Mouse (Mus musculus): Measurements from ENCODE around the gene Sgcd.
A peak's percentile ranks its signal among the peaks of the same experiment; 100 is the strongest.

Sgcd gene

GRCm38 (mm10) chr11:47988697-47989533 lies at the start of gene Sgcd:
Gene Sgcd, minus strand, starts transcription at chr11:47988969.
- DNase-seq = peak; percentile 30

DNA sequence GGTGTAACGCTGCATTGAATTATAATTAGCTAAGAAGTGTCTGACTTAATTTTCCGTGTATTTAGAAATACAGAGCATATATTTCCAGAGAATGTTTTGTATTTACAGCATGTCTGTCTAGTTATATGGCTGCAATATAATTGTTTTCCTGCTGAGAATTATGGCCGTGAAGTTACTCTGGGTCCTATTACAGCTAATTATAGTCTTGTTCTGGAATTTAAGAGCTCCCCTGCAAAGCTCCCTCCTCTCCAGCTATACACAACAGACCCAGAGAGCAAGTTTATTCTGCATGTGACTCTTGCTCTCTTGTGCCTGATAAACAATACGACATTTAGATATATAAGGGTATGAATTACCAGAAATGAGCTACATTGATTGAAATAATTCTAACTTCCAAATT lies 49.3 kb upstream of the Sgcd start:
- no peak for DNase-seq

GRCm38 (mm10) chr11:48012836-48013235 lies 24.1 kb upstream of the Sgcd start:
- DNase-seq = no peak

- DNase-seq = peak; percentile 16
Observed at GRCm38 (mm10) chr11:47988333-47988696, 454 bp downstream of the Sgcd start.

DNA sequence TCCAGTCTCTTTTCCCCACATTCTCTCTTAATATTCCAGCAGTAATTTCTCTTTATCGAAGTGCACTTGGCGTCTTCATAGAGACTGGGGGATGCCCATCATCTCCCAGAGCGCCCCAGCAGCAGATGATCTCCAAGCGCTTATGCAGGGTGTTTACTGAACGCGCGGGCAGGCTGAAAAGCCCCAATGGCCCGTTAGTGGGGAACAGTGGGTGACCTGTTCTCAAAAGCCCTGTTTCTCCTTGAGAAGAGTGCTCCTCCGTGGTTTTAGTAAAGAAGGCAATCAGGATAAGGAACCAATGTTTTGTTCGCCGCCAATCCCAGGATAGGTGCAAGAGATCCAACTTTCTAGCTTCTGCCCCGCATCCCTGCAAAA lies 889 bp downstream of the Sgcd start:
- DNase-seq = no peak

DNA sequence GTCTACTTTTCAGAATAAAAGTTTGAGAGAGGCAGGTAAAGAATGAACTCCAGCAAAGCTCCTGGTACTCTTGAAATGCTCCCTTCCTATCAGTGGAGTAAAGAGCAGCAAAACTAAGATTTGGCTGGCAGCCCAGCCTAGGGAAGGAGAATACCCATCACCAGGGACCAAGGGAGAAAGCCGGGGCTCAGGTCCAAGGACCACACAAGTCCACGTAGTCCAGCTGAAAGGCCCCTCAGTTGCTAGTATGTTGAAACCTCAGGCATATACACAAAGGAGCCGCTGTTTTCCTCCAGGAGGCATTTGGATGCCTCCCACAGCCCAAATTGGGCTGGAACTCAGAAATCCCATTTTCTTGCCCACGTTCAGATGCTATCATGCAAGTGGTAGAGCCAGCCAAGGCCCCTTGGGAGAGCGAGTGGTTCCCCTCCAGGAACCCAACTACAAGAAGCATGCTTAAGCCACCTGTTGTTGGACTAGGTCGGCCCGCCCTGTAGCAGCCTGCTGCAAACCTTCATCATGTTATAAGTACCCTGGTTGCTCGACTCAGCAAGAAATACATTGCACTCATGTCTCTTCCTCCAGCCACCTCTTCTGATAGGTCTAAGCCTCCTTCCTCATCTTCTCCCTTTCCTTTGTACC lies 1.4 kb downstream of the Sgcd start:
- no peak for DNase-seq

DNA sequence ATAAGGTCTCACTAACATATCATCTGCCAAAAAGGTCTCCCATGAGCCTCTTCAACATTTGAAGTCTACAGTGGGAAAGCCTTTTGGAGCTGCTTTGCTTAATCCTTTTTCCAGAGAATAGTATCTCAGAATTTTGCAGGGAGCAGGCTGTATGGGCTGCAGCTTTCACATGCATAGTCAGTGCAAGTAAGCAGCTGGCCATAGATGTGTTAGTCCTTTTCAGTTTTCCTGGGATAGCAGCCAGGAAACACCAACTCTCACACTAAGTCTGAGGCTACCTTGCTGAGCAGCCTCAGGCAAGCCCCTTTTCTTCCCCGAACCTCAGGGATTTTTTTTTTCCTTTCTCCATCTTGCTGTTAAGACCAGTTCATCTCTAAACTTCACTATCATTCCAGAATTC lies 6.6 kb downstream of the Sgcd start:
- no peak for DNase-seq

- no peak for DNase-seq
Observed at GRCm38 (mm10) chr11:47981108-47981507, 7.7 kb downstream of the Sgcd start.

GRCm38 (mm10) chr11:47953291-47953690 lies 35.5 kb downstream of the Sgcd start:
- no peak for DNase-seq

DNA sequence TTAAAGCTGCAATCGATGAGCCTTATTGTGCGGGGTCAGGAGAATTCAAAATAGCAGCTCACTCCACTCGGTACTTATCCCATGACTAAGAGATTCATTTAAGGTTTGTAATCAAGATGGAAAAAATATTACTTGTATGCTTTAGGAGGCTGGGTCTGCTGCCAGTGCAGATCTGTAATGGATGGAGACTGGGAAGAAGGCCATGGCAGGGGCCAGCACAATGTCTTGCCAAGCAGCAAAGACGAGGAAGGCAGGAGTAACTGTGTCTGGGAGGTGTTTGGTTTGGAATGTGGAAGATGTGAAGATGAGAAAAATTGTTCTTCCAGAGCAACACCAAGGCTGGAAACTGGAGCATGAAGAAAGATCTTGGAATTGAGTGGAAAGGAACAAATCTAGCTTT lies 36.4 kb downstream of the Sgcd start:
- no peak for DNase-seq

- DNase-seq = no peak
Observed at GRCm38 (mm10) chr11:47939795-47940194, 49.0 kb downstream of the Sgcd start.

DNA sequence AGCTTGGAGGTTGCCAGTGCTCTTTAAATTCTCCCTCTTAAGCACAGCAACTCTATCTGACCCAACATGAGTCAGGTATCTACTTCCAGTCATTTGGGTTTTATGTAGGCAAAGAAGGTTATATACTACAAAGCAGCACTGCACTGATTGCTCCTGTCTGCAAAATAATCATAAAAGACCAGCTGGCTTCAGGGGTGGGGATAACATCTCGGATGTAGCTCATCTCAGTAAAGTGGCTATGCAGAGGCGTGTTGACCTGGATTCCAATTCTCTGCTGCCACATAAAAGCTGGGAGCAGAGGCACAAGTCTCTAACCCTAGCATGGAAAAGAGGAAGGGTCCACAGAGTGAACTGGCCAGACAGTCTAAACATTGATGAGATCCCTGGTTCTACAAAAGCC lies 71.2 kb downstream of the Sgcd start:
- DNase-seq = no peak

GRCm38 (mm10) chr11:47891617-47892172 lies 97.1 kb downstream of the Sgcd start:
- DNase-seq = no peak

GRCm38 (mm10) chr11:47890315-47890714 lies 98.5 kb downstream of the Sgcd start:
- peak; percentile 25 for DNase-seq

DNA sequence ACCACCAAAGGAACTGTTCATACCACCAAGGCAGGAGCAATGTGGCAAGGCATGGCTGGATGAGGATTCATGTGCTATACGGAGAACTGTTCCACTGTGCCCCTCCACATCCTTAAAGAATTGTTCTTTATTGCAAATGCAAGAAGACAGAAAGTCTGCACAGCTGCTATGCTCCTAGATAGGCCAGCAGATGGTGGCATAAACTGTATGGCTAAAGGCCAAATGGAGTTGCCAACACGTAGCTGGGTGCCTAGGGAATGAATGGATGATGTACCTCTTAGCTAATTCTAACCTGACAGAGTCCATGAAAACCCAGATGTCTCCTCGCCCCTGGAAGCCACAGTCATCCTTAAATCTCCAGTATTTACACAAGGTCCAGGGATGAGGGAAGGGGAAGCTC lies 103.5 kb downstream of the Sgcd start:
- DNase-seq = no peak

DNA sequence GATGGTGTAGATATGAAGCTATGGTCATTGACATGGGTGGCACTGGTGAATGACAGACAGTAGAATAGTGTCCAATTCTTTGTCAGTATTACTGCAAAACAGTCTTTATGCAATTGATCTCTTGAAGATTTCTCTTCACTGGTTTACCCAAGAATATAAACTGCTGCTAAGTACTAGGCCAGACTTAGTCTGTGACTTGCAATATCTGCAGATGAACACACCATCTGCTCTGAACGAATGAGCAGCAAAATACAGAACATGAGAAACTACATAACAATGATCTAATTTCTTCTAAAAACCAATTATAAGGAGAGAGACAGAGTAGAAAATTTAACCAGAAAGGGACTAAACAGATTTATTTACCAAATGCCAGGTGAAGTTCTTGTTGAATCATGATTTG lies 105.2 kb downstream of the Sgcd start:
- DNase-seq = no peak

DNA sequence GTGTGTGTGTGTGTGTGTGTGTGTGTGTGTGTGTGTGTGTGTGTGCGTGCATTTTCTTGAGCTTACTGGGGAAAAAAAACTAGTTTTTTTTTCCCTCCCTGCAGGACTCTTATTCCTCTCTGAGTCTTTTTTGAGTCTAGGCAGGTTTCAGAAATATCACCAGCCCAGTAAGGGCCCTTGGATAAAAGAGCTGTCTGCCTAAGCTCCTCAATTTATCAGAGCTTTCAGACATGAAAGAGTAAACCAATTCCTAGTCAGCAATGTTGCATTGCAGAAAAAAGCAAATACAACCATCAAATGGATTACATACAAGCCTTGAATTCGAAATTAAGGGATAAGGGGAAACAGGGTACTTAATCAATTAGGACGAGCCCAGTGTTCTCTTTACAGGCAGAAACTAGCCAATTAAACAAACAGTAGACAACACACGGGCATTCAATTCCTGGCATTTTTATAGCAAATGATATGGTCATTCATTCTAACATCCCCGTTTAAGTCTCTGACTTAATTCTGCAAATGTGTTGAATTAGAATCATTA lies 112.1 kb downstream of the Sgcd start:
- DNase-seq = no peak

- no peak for DNase-seq
Observed at GRCm38 (mm10) chr11:47845894-47846293, 142.9 kb downstream of the Sgcd start.

DNA sequence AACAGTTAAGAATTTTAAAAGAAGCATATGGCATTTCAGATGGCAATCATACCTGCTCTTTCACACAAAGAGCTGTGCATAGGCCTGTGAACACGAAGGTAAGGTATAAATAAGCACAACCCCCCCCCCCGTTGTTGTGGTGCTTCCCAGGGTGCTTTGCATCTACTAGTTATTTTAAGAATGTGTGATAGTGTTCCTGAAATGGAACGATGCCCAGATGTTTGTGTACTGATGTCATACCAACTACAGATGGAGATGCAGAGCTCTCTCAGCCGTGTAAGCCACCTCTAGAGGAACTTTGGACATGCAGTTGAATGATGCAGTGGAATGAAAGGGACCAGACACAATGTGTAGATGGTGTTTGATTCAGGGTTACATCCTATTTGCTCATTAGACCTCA lies 155.5 kb downstream of the Sgcd start:
- no peak for DNase-seq

DNA sequence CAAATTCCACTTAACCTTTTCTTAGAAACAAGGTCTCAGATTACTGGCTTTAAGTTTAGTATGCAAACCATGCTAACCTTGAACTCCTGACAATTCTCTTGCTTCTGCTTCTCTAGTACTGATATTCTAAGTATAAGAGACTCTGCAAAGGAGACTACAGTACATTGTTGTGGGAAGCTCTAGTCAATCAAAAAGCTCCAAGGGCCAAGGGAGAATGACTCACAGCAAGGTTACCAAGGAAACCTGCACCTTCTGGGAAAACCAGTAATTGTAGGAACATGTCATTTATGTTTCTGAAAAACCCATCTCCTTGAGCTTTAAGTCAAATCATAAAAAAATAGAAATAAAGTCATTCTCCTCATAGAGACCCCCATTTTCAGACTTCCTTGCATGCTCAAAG lies 178.5 kb downstream of the Sgcd start:
- no peak for DNase-seq

- no peak for DNase-seq
Observed at GRCm38 (mm10) chr11:47804101-47804715, 184.6 kb downstream of the Sgcd start.

DNA sequence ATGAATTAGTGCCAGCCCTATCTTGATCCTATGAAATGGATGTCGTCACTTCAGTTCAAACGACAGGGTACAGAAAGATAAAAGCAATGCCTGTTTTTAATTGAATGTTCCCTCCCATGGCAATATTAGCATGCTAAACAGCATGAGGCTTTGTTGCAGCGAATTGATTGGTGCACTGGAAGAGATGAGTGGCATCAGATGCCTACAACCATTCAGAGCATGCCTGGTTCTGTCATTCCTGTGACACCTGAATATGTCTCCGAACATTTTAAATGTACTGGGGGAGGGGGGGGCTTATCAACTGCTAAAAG lies 210.9 kb downstream of the Sgcd start:
- DNase-seq = no peak

- DNase-seq = no peak
Observed at GRCm38 (mm10) chr11:47777226-47777915, 211.4 kb downstream of the Sgcd start.
